Mouse (Mus musculus): ENCODE measurements around the gene Dcaf4.

The Dcaf4 gene

GRCm38 (mm10) chr12:83496736-83497135, 23.5 kb upstream of the Dcaf4 start:
- DNase-seq = no peak

DNA sequence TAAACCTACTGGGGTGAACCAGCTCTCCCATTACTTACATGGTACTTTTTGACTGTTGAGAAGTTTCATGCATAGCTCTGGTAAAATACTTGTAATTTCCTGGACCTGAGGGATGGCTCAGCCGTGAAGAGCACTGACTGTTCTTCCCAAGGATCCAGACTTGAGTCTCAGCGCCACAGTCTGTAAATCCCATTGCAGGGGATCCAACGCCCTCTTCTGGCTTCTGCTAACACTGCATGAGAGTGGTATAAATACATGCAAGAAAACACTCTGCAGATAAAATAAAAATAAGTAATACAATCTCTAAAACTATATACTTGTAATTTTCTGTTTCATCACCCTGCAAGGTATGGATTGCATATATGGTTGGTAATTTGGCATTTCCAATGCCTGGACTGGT, 22.3 kb upstream of the Dcaf4 start:
- DNase-seq = no peak

- DNase-seq = no peak
These were observed 21.0 kb upstream of the Dcaf4 start for GRCm38 (mm10) chr12:83499256-83499655.

DNA sequence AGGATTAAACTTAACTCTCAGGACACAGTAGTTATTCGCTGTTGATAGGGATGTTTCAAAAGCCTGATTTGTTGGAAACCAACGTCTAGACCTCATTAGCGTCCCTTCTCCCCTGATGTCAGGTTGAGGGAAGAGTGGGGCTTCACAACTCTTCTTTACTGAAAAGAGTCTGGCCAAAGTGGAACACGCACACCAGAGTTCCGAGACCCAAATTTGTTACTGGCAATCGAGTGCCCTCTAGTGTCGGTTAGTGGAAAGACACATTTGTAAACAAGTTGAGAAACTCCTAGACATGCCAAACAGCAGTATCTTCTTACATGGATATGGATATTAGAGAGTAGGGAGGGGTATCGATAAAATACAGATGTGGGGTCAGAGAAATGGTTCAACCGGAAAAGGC, 18.1 kb upstream of the Dcaf4 start:
- DNase-seq = peak; percentile 60 to 76

- DNase-seq = no peak
These were observed 13.7 kb upstream of the Dcaf4 start for GRCm38 (mm10) chr12:83506543-83506942.

- no peak for DNase-seq
These were observed 9.7 kb upstream of the Dcaf4 start for GRCm38 (mm10) chr12:83510586-83510985.

GRCm38 (mm10) chr12:83512783-83513182, 7.5 kb upstream of the Dcaf4 start:
- DNase-seq = no peak

DNA sequence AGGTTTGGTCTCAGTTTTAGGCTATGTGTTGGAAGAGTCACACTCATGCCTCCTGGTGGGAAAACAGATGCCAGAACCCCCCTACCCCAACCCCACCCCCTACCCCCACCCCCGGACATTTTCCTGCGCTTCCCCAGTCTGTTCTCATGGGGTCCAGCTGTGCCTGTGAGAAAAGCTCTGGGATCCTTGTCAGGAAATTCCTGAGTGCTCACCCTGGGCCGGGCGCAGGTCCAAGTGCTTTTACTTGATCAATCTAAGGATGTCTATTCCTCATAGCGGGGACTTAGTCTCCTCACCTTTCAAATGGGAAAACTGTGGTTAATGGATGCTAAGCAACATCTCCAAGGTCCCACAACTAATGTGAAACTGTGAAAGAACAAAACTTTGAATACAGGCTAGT, 7.1 kb upstream of the Dcaf4 start:
- DNase-seq = no peak

GRCm38 (mm10) chr12:83514216-83514615, 6.0 kb upstream of the Dcaf4 start:
- DNase-seq = no peak

GRCm38 (mm10) chr12:83517580-83517979, 2.7 kb upstream of the Dcaf4 start:
- no peak for DNase-seq

DNA sequence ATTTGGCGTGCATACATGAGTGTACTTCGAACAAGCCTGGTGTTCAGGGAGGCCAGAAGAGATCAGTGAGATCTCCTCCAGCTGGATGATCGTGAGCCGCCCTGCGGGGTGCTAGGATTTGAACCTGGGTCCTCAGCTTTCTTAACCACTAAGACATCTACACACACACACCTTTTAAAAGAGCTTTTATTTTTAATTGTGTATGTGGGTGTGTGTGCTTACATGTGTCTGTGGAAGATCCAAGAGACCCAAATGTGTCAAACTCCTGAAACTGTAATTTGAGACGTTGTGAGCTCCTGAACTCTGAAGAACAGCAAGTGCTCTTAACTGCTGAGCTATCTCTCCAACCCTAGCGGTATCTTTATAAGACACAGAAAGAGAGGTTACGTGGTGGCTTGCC, 817 bp downstream of the Dcaf4 start:
- no peak for DNase-seq

- no peak for DNase-seq
These were observed 2.8 kb downstream of the Dcaf4 start for GRCm38 (mm10) chr12:83523056-83523455.

DNA sequence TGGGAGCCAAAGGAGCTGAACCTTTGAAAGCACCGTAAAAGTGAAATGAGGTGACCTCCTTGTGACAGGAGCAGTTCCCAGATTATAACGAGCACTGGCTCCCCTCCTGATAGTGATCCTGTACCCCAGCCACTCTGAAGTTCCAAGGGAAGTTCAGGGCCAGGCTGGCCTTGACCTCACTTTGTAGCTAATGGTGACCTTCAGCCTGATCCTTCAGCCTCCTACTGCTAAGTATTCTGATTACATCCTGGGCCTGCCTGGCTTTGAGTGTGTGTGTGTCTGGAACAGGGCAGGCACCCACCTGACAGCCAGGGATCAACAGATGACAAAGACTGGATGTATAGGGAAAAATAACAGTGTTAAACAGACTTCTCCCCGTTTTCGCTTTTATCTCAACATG, 3.6 kb downstream of the Dcaf4 start:
- DNase-seq = no peak

DNA sequence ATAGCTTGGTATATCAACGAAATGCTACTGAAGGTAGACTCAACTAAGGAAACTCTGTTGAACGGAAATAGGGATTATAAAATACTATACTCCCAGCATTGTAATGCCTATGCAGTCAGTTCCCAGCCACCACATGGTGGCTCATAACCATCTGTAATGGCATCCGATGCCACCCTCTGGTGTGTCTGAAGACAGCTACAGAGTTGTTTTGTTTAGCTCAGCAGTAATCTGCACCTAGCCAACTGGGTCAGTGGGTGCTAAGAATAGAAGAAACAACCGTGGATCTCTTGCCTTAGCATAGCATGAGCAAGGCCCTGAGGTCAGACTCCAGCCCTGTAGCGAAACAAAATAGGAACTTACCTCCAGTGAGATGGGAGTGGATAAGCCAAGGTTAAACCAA, 4.1 kb downstream of the Dcaf4 start:
- DNase-seq = peak; percentile 44 to 67

DNA sequence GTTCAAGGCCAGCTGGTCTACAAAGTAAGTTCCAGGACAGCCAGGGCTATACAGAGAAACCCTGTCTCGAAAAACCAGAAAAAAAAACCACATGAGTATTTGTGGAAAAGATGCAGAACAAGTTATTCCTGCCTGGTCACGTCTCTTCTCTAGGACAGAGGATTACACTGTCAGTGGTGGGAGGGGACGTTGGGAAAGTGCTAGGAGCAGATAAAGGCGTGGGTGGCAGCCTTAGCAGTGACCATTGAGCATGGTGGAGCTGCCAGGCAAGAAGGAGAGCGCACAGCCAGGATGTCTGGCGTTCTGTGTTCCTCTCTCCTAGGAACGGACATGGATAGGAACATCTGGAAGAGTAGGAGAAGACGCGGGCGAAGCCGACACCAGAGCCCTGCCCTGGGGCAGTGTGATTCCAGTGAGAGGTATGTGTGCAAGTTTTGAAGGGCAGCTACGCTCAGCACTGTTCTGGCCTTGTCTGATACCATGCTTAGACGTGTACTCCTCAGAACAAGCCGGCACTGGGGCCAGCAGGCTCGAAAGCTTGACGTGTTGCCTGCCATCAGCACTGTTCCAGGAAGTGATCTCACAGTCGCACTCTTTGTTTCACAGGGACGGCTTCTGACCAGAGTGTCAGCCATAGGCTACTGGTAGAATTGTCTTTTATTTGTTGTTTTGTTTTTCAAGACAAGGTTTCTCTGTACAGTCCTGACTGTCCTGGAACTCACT, 5.7 kb downstream of the Dcaf4 start:
- no peak for DNase-seq

GRCm38 (mm10) chr12:83527816-83528215, 7.5 kb downstream of the Dcaf4 start:
- no peak for DNase-seq

GRCm38 (mm10) chr12:83528665-83529064, 8.4 kb downstream of the Dcaf4 start:
- no peak for DNase-seq

- DNase-seq = no peak
These were observed 11.7 kb downstream of the Dcaf4 start for GRCm38 (mm10) chr12:83531992-83532391.

DNA sequence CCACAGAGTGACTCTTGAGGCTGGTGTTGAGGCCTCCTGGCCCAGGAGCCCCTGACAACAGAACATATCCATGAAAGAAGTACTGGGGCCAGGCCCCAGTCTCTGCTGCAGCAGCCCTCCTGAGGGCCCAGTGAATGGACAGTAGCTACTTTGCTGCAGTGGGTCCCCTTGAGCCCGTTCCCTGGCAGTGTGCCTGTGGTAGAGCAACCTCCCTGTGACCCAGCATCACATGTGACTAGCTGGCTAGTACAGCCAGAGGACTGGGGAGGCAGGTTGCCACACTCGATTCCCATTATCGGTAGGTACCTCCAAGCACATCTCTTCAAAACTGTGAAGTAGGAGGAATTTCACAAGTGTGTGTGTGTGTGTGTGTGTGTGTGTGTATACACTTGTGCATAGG, 12.7 kb downstream of the Dcaf4 start:
- peak in 1 of 2 experiments; percentile 40 for DNase-seq

DNA sequence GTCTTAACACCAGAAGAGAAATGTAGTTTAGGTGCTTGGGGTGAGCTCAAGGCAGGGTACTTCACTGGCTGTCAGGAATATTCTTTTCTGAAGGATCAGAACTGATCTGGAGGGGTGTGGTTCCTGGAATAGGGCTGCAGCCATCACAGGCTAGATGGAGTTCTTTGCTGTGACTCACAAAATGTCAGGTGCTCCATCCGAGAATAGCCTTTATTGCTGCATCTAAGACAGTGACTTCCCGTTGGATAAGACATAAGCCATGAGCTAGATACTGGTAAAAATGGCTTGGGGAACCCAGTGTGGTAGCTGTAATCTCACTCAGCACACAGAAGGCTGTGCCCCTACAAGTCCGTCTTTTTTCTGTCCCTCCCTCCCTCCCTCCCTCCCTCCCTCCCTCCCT, 13.9 kb downstream of the Dcaf4 start:
- no peak for DNase-seq

DNA sequence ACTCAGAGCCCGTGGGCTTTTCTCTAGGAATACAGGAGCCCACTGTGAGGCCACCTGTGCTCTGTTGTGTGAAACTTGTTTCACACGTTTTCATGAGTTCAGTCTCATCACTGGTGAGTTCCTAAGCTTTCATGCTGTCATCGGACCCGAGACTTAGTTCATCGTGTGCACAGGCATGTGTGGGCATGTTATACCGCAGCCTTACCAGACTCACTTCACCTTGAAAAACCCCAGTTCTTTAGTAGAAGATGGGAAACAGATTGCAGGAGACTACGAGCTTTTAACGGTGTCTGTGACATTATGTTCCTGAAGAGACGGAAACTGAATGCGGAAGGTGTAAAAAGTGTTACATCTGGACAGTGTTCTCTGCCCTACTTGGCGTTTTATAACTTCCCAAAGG, 15.2 kb downstream of the Dcaf4 start:
- no peak for DNase-seq

DNA sequence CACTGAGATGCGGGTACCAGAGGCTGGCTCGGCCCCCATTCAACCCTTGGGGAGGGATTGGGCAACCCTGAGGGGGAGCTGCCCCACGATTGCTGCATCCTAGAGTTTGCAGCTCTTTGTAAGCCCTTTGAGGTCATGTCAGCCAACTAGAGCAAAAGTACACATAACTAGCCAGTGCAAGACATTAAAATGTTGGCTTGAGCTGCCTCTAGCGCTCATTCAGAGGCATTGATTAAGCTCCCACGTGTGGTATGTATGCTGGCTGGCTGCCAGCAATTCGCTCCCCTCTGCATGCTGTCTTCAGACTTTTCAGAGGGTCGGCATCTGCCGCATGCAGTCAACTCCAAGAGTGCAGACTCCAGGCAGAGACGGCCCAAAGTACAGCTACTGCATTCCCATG, 15.8 kb downstream of the Dcaf4 start:
- DNase-seq = no peak

DNA sequence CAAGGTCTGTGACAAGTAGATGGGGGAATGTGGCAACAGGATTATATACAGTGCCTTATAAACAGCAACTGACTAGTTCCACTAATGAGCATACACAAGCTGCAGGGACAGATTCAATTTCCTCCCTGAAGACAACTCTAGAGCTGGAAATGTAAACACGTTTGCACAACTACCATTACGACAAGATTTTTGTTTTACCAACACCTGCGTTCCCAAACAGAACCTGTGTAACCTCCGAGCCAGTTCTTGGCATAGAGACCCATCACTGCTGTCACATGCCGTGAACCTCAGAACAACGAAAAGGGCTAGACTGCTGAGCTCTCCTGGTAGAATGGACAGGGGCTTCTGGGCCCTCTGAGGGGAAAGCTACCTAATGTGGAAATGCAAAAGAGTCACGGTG, 23.7 kb downstream of the Dcaf4 start:
- DNase-seq = no peak

GRCm38 (mm10) chr12:83544791-83545190, 24.5 kb downstream of the Dcaf4 start:
- no peak for DNase-seq

DNA sequence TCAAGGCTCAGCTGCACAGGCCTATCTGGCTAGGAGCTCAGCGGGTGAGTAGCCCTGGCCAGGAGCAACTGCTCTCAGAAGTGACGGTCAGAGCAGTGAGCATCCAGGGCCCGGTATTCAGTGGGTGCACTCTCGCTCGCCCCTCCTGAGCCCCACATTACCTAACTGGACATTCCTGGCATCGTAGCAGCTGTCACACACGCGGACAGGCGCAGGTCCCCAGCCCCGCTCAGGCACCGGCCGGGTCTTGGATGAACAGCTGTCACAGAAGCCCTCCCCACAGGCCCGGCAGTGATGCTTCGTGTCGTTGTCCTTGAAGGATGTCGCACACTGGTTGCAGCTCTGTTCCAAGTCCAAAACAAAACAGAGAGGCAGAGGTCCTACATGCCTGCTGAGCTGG, 31.0 kb downstream of the Dcaf4 start:
- no peak for DNase-seq

Measured in cerebellum, postnatal 25 days (tissue).